Mouse (Mus musculus): ENCODE data around the gene Hist1h1a. TPM values are rescaled to one million over a fixed set of nuclear protein-coding genes. Genes with fewer than 3 reads are reported as not detected.
"Not testable (repeated sequence)": the region's sequence is repeated elsewhere in the genome, so short reads cannot be mapped to it uniquely, and the experiment has no call there.

The Hist1h1a gene
- 0.54 and 1.4 TPM in 2 replicates for polyA plus RNA-seq (2016; fragmentation: Nextera tagmentation; extraction: Ambion mirVana)

- Histone ChIP-seq H3K27me3 (replicated peaks) (no peaks in the 10 kb centered on the region), H3K9me3 (replicated peaks) (no peaks in the 10 kb centered on the region), H3K4me3 (peak within 1 kb of the TSS; percentile 57), H3K9ac (peak within 1 kb of the TSS; percentile 81), H3K36me3 (no peaks in the 10 kb centered on the region), H3K4me1 (replicated peaks) (peaks cover 26% of the 10 kb centered on the region), H3K27ac (ENCODE audit: poor library complexity, severe bottlenecking) (peak within 1 kb of the TSS; percentile 94), H3K4me2 (peak within 1 kb of the TSS; percentile 80)
- peak; percentile 78 for ATAC-seq (ENCODE audit: insufficient number of reproducible peaks, low FRiP score)
- WGBS: 3% methylated on average over 34 of the region's 34 CpGs
These were observed at the start of gene Hist1h1a for GRCm38 (mm10) chr13:23763586-23764323. Hist1h1a (plus strand) TSS chr13:23763666.

GRCm38 (mm10) chr13:23716261-23717042, 47.0 kb upstream of the Hist1h1a start:
- Histone ChIP-seq H3K4me3 (no peak overlapping the region), H3K4me1 (replicated peaks) (peaks cover 10% of the 10 kb centered on the region), H3K9me3 (replicated peaks) (no peaks in the 10 kb centered on the region), H3K9ac (no peak overlapping the region), H3K4me2 (no peak overlapping the region), H3K27ac (ENCODE audit: poor library complexity, severe bottlenecking) (no peak overlapping the region), H3K27me3 (replicated peaks) (no peaks in the 10 kb centered on the region), H3K36me3 (no peaks in the 10 kb centered on the region)
- ATAC-seq (ENCODE audit: insufficient number of reproducible peaks, low FRiP score): no peak
- WGBS: 49% methylated on average over 5 of the region's 5 CpGs

- no peak overlapping the region for H3K27ac ChIP-seq (ENCODE audit: poor library complexity, severe bottlenecking)
- ATAC-seq (ENCODE audit: insufficient number of reproducible peaks, low FRiP score): no peak
These were observed 46.3 kb upstream of the Hist1h1a start for GRCm38 (mm10) chr13:23717176-23717575.

GRCm38 (mm10) chr13:23717593-23718245, 45.7 kb upstream of the Hist1h1a start:
- not testable (repeated sequence) for ATAC-seq (ENCODE audit: insufficient number of reproducible peaks, low FRiP score); H3K4me2 ChIP-seq; H3K4me3 ChIP-seq; H3K9ac ChIP-seq; H3K27ac ChIP-seq (ENCODE audit: poor library complexity, severe bottlenecking); H3K27me3 ChIP-seq (replicated peaks); H3K36me3 ChIP-seq; H3K9me3 ChIP-seq (replicated peaks)
- H3K4me1 ChIP-seq (replicated peaks): peaks cover 10% of the 10 kb centered on the region
- 30% methylated on average over 2 of the region's 2 CpGs for WGBS

More at GRCm38 (mm10) chr13:23717176-23717575, 46.3 kb upstream of the Hist1h1a start:
- no peaks in the 10 kb centered on the region for H3K9me3 ChIP-seq (replicated peaks)
- peaks cover 10% of the 10 kb centered on the region for H3K4me1 ChIP-seq (replicated peaks)
- H3K27me3 ChIP-seq (replicated peaks): no peaks in the 10 kb centered on the region
- WGBS: 40% methylated on average over 11 of the region's 11 CpGs
- no peak overlapping the region for H3K4me3 ChIP-seq
- H3K9ac ChIP-seq: no peak overlapping the region
- no peaks in the 10 kb centered on the region for H3K36me3 ChIP-seq
- H3K4me2 ChIP-seq: no peak overlapping the region

DNA sequence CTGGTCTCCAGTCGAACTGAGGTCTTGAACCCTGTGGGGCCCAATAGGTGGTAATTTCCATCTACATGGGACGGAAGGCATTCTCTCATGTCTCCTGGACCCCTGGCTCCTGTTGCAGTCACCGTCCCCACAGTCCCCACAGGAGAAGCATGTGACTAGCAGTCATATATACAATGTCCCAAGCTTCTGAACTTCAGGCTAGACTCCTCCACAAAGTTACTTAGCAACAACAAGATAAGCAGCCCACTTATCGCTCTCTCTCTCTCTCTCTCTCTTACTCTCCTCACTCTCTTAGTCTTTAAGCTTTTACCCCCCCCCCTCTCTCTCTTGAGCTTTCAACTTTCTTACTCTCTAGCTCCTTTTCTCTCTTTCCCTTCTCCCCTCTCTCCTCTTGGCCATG, 39.2 kb upstream of the Hist1h1a start:
- Histone ChIP-seq H3K36me3 (no peaks in the 10 kb centered on the region), H3K9me3 (replicated peaks) (0 out of 2 replicates have a peak, but pooled peaks cover 4% of the 10 kb centered on the region), H3K4me1 (replicated peaks) (peaks cover 23% of the 10 kb centered on the region), H3K9ac (no peak overlapping the region), H3K27ac (ENCODE audit: poor library complexity, severe bottlenecking) (peak overlapping the region; percentile 13; the same call in 1 of the 2 replicates), H3K4me2 (0 out of 2 replicates have a peak overlapping the region, but pooled peaks have one; percentile 2), H3K27me3 (replicated peaks) (no peaks in the 10 kb centered on the region), H3K4me3 (no peak overlapping the region)
- no peak for ATAC-seq (ENCODE audit: insufficient number of reproducible peaks, low FRiP score)
- 40% methylated on average over 4 of the region's 4 CpGs for WGBS

DNA sequence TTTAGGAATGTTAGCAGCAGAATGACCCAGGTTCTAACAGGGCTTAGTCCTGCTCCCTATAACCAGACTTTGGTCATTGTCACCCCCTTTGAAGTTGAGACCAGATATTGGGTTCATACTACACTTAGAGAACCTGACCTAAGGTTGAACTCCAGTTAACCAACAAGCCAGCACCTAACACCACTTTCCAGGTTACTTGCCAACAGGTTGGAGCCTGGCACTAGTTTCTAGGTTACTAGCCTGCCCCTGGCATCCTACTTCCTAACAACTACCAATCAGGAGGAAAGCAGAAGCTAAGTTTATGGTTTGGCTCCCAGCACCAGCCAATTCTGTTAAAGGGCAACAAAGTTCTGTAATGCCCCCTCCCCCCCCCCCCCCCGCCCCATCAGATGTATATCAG, 38.3 kb upstream of the Hist1h1a start:
- H3K4me3 ChIP-seq: no peak overlapping the region
- H3K9ac ChIP-seq: no peak overlapping the region
- 50% methylated on average over 1 of the region's 1 CpGs for WGBS
- H3K9me3 ChIP-seq (replicated peaks): 0 out of 2 replicates have a peak, but pooled peaks cover 4% of the 10 kb centered on the region
- no peaks in the 10 kb centered on the region for H3K36me3 ChIP-seq
- no peaks in the 10 kb centered on the region; the same call in 1 of the 2 replicates for H3K27me3 ChIP-seq (replicated peaks)
- no peak for ATAC-seq (ENCODE audit: insufficient number of reproducible peaks, low FRiP score)
- H3K4me1 ChIP-seq (replicated peaks): peaks cover 23% of the 10 kb centered on the region
- no peak overlapping the region for H3K27ac ChIP-seq (ENCODE audit: poor library complexity, severe bottlenecking)
- H3K4me2 ChIP-seq: no peak overlapping the region

- peaks cover 27% of the 10 kb centered on the region for H3K4me1 ChIP-seq (replicated peaks)
- no peak overlapping the region for H3K27ac ChIP-seq (ENCODE audit: poor library complexity, severe bottlenecking)
- no peak overlapping the region for H3K9ac ChIP-seq
- H3K27me3 ChIP-seq (replicated peaks): no peaks in the 10 kb centered on the region; the same call in 1 of the 2 replicates
- H3K4me2 ChIP-seq: no peak overlapping the region
- no peaks in the 10 kb centered on the region for H3K9me3 ChIP-seq (replicated peaks)
- WGBS: 71% methylated on average over 18 of the region's 18 CpGs
- no peaks in the 10 kb centered on the region for H3K36me3 ChIP-seq
- no peak overlapping the region for H3K4me3 ChIP-seq
- ATAC-seq (ENCODE audit: insufficient number of reproducible peaks, low FRiP score): no peak
These were observed 34.8 kb upstream of the Hist1h1a start for GRCm38 (mm10) chr13:23728472-23729191.

DNA sequence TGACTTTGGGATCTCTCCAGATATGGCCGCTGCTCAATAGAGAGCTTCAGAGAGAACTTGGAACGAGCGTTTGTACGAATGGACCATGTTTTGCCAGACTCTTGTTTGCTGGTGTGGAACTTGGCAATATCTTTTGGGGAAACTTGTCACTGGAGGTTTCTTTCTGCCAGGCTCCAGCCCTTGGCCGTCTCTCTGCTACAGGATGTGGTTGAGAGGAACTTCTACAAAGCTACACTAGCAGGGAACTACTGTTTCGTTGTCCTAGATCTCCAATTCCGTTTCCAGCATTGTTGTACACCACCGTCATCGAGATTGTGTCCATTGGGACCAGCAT, 34.3 kb upstream of the Hist1h1a start:
- WGBS: 88% methylated on average over 9 of the region's 9 CpGs
- Histone ChIP-seq H3K27me3 (replicated peaks) (no peaks in the 10 kb centered on the region; the same call in 1 of the 2 replicates), H3K4me1 (replicated peaks) (peaks cover 22% of the 10 kb centered on the region), H3K4me3 (no peak overlapping the region), H3K27ac (ENCODE audit: poor library complexity, severe bottlenecking) (no peak overlapping the region), H3K9me3 (replicated peaks) (no peaks in the 10 kb centered on the region), H3K4me2 (no peak overlapping the region), H3K9ac (no peak overlapping the region), H3K36me3 (no peaks in the 10 kb centered on the region)
- ATAC-seq (ENCODE audit: insufficient number of reproducible peaks, low FRiP score): no peak

GRCm38 (mm10) chr13:23729706-23730105, 33.8 kb upstream of the Hist1h1a start:
- H3K27ac ChIP-seq (ENCODE audit: poor library complexity, severe bottlenecking): no peak overlapping the region
- H3K9me3 ChIP-seq (replicated peaks): no peaks in the 10 kb centered on the region
- H3K9ac ChIP-seq: no peak overlapping the region
- ATAC-seq (ENCODE audit: insufficient number of reproducible peaks, low FRiP score): no peak
- H3K4me1 ChIP-seq (replicated peaks): peaks cover 16% of the 10 kb centered on the region
- no peaks in the 10 kb centered on the region; the same call in 1 of the 2 replicates for H3K27me3 ChIP-seq (replicated peaks)
- H3K36me3 ChIP-seq: no peaks in the 10 kb centered on the region
- no peak overlapping the region for H3K4me3 ChIP-seq
- WGBS: 89% methylated on average over 5 of the region's 5 CpGs
- no peak overlapping the region for H3K4me2 ChIP-seq

DNA sequence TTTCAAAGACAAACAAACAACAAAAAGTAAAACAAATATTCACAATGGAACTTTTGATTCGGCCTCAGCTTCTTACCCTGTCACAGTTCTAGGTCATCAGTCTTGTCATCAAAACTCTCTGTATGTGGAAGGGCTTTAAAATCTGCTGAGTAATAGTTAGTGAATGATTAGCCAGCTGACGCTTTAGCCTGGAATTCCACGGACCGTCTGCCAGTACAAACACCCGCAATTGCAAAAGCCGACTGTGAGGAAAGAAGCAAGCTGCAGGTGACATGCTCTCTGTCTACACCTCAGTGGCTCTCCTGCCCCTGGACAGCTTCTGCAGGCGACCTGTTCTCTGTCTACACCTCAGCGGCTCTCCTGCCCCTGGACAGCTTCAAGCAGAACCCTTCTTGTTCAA, 33.0 kb upstream of the Hist1h1a start:
- peak overlapping the region; percentile 39; the same call in 1 of the 2 replicates for H3K4me2 ChIP-seq
- no peak for ATAC-seq (ENCODE audit: insufficient number of reproducible peaks, low FRiP score)
- no peaks in the 10 kb centered on the region; the same call in 1 of the 2 replicates for H3K27me3 ChIP-seq (replicated peaks)
- H3K27ac ChIP-seq (ENCODE audit: poor library complexity, severe bottlenecking): no peak overlapping the region
- WGBS: 18% methylated on average over 8 of the region's 8 CpGs
- no peaks in the 10 kb centered on the region for H3K36me3 ChIP-seq
- no peak overlapping the region for H3K9ac ChIP-seq
- H3K4me1 ChIP-seq (replicated peaks): peaks cover 10% of the 10 kb centered on the region
- no peak overlapping the region for H3K4me3 ChIP-seq
- H3K9me3 ChIP-seq (replicated peaks): no peaks in the 10 kb centered on the region

All from heart, embryonic 12.5 days (tissue).